Mouse (Mus musculus): ENCODE data around the gene Stxbp5.

The Stxbp5 gene

GRCm38 (mm10) chr10:9859476-9859875, 41.4 kb downstream of the Stxbp5 start:
- no peak for DNase-seq (ENCODE audit: low spot score in 2 of 2)

- no peak for DNase-seq (ENCODE audit: low spot score in 2 of 2)
Measured at GRCm38 (mm10) chr10:9857850-9858249, 43.0 kb downstream of the Stxbp5 start.

- DNase-seq (ENCODE audit: low spot score in 2 of 2) = no peak
Measured at GRCm38 (mm10) chr10:9856792-9857191, 44.1 kb downstream of the Stxbp5 start.

- no peak for DNase-seq (ENCODE audit: low spot score in 2 of 2)
Measured at GRCm38 (mm10) chr10:9846408-9846807, 54.5 kb downstream of the Stxbp5 start.

- DNase-seq (ENCODE audit: low spot score in 2 of 2) = no peak
Measured at GRCm38 (mm10) chr10:9839408-9839807, 61.5 kb downstream of the Stxbp5 start.

GRCm38 (mm10) chr10:9834986-9835385, 65.9 kb downstream of the Stxbp5 start:
- DNase-seq (ENCODE audit: low spot score in 2 of 2) = no peak

GRCm38 (mm10) chr10:9832937-9833336, 67.9 kb downstream of the Stxbp5 start:
- no peak for DNase-seq (ENCODE audit: low spot score in 2 of 2)

GRCm38 (mm10) chr10:9829744-9830143, 71.1 kb downstream of the Stxbp5 start:
- DNase-seq (ENCODE audit: low spot score in 2 of 2) = no peak

- no peak for DNase-seq (ENCODE audit: low spot score in 2 of 2)
Measured at GRCm38 (mm10) chr10:9821299-9821698, 79.6 kb downstream of the Stxbp5 start.

GRCm38 (mm10) chr10:9818574-9818973, 82.3 kb downstream of the Stxbp5 start:
- no peak for DNase-seq (ENCODE audit: low spot score in 2 of 2)

- DNase-seq (ENCODE audit: low spot score in 2 of 2) = no peak
Measured at GRCm38 (mm10) chr10:9813926-9814325, 87.0 kb downstream of the Stxbp5 start.

GRCm38 (mm10) chr10:9807596-9807995, 93.3 kb downstream of the Stxbp5 start:
- DNase-seq (ENCODE audit: low spot score in 2 of 2) = no peak

- DNase-seq (ENCODE audit: low spot score in 2 of 2) = no peak
Measured at GRCm38 (mm10) chr10:9805341-9805740, 95.5 kb downstream of the Stxbp5 start.

GRCm38 (mm10) chr10:9803126-9803525, 97.8 kb downstream of the Stxbp5 start:
- no peak for DNase-seq (ENCODE audit: low spot score in 2 of 2)

- no peak for DNase-seq (ENCODE audit: low spot score in 2 of 2)
Measured at GRCm38 (mm10) chr10:9801571-9801970, 99.3 kb downstream of the Stxbp5 start.

GRCm38 (mm10) chr10:9799085-9799484, 101.8 kb downstream of the Stxbp5 start:
- no peak for DNase-seq (ENCODE audit: low spot score in 2 of 2)

GRCm38 (mm10) chr10:9796429-9796828, 104.5 kb downstream of the Stxbp5 start:
- DNase-seq (ENCODE audit: low spot score in 2 of 2) = no peak

GRCm38 (mm10) chr10:9794429-9794828, 106.5 kb downstream of the Stxbp5 start:
- no peak for DNase-seq (ENCODE audit: low spot score in 2 of 2)

- DNase-seq (ENCODE audit: low spot score in 2 of 2) = no peak
Measured at GRCm38 (mm10) chr10:9790947-9791346, 109.9 kb downstream of the Stxbp5 start.

GRCm38 (mm10) chr10:9786461-9786860, 114.4 kb downstream of the Stxbp5 start:
- DNase-seq (ENCODE audit: low spot score in 2 of 2) = no peak

- no peak for DNase-seq (ENCODE audit: low spot score in 2 of 2)
Measured at GRCm38 (mm10) chr10:9785651-9786050, 115.2 kb downstream of the Stxbp5 start.

- DNase-seq (ENCODE audit: low spot score in 2 of 2) = no peak
Measured at GRCm38 (mm10) chr10:9779864-9780263, 121.0 kb downstream of the Stxbp5 start.

GRCm38 (mm10) chr10:9770261-9770660, 130.6 kb downstream of the Stxbp5 start:
- no peak for DNase-seq (ENCODE audit: low spot score in 2 of 2)

GRCm38 (mm10) chr10:9763831-9764230, 137.0 kb downstream of the Stxbp5 start:
- no peak for DNase-seq (ENCODE audit: low spot score in 2 of 2)

- no peak for DNase-seq (ENCODE audit: low spot score in 2 of 2)
Measured at GRCm38 (mm10) chr10:9760264-9760663, 140.6 kb downstream of the Stxbp5 start.
